Mouse (Mus musculus): Measurements from ENCODE around the gene Fam160a1. TPM values are rescaled to one million over a fixed set of nuclear protein-coding genes. Genes with fewer than 3 reads are reported as not detected.

Fam160a1 gene
- polyA plus RNA-seq, 1 experiment, result 6.5 TPM

GRCm38 (mm10) chr3:85679960-85680359 lies 137.1 kb downstream of the Fam160a1 start:
- DNase-seq (ENCODE audit: low spot score), result no peak

GRCm38 (mm10) chr3:85679312-85679933 lies 137.7 kb downstream of the Fam160a1 start:
- DNase-seq (ENCODE audit: low spot score), result no peak

GRCm38 (mm10) chr3:85677952-85678351 lies 139.1 kb downstream of the Fam160a1 start:
- DNase-seq (ENCODE audit: low spot score), result no peak

GRCm38 (mm10) chr3:85677133-85677532 lies 140.0 kb downstream of the Fam160a1 start:
- DNase-seq (ENCODE audit: low spot score), result no peak

- DNase-seq (ENCODE audit: low spot score), result no peak
Observed at GRCm38 (mm10) chr3:85669844-85670243, 147.2 kb downstream of the Fam160a1 start.

- DNase-seq (ENCODE audit: low spot score), result no peak
Observed at GRCm38 (mm10) chr3:85667683-85668082, 149.4 kb downstream of the Fam160a1 start.

GRCm38 (mm10) chr3:85666736-85667135 lies 150.4 kb downstream of the Fam160a1 start:
- no peak for DNase-seq (ENCODE audit: low spot score)

GRCm38 (mm10) chr3:85666166-85666565 lies 150.9 kb downstream of the Fam160a1 start:
- DNase-seq (ENCODE audit: low spot score), result no peak

- no peak for DNase-seq (ENCODE audit: low spot score)
Observed at GRCm38 (mm10) chr3:85664591-85665171, 152.4 kb downstream of the Fam160a1 start.

- DNase-seq (ENCODE audit: low spot score), result no peak
Observed at GRCm38 (mm10) chr3:85663826-85664225, 153.3 kb downstream of the Fam160a1 start.

GRCm38 (mm10) chr3:85661926-85662813 lies 154.9 kb downstream of the Fam160a1 start:
- no peak for DNase-seq (ENCODE audit: low spot score)

- no peak for DNase-seq (ENCODE audit: low spot score)
Observed at GRCm38 (mm10) chr3:85659681-85660080, 157.4 kb downstream of the Fam160a1 start.

GRCm38 (mm10) chr3:85655538-85655937 lies 161.6 kb downstream of the Fam160a1 start:
- DNase-seq (ENCODE audit: low spot score), result no peak

GRCm38 (mm10) chr3:85652727-85653665 lies 164.1 kb downstream of the Fam160a1 start:
- no peak for DNase-seq (ENCODE audit: low spot score)

- DNase-seq (ENCODE audit: low spot score), result no peak
Observed at GRCm38 (mm10) chr3:85649176-85649575, 167.9 kb downstream of the Fam160a1 start.

- no peak for DNase-seq (ENCODE audit: low spot score)
Observed at GRCm38 (mm10) chr3:85645517-85646004, 171.5 kb downstream of the Fam160a1 start.

- no peak for DNase-seq (ENCODE audit: low spot score)
Observed at GRCm38 (mm10) chr3:85644814-85645213, 172.3 kb downstream of the Fam160a1 start.

- no peak for DNase-seq (ENCODE audit: low spot score)
Observed at GRCm38 (mm10) chr3:85641751-85642150, 175.3 kb downstream of the Fam160a1 start.

GRCm38 (mm10) chr3:85636716-85637447 lies 180.2 kb downstream of the Fam160a1 start:
- DNase-seq (ENCODE audit: low spot score), result no peak

GRCm38 (mm10) chr3:85635591-85635990 lies 181.5 kb downstream of the Fam160a1 start:
- no peak for DNase-seq (ENCODE audit: low spot score)

GRCm38 (mm10) chr3:85635126-85635419 lies 182.0 kb downstream of the Fam160a1 start:
- no peak for DNase-seq (ENCODE audit: low spot score)

Measured in urinary bladder, adult 2 months (tissue).